Mouse (Mus musculus) limb, embryonic 14.5 days (tissue): ENCODE measurements around the gene Chn2. TPM values are rescaled to one million over a fixed set of nuclear protein-coding genes. Genes with fewer than 3 reads are reported as not detected.

ENCODE experiments used
- ATAC-seq: fragments of 200-750 bp; cut with Nextera tagmentation; 2 replicates; pipeline ENCODE4 v1.8.0; 2017; ENCODE audit warnings: low read depth, moderate number of reproducible peaks, moderate TSS enrichment; ENCODE audit not compliant: low FRiP score
- DNase-seq: peaks from one replicate; pipeline ENCODE4 v3.0.0-alpha.2; 2015; ENCODE audit warnings: low spot score
- H3K27ac ChIP-seq: fragments of 300-500 bp; sonication (generic); replicated peaks from 2 replicates; pipeline ENCODE4 v1.5.1; 2014; ENCODE audit warnings: low read depth, mild to moderate bottlenecking, low read length, moderate library complexity, mixed read lengths
- H3K27me3 ChIP-seq: fragments of 300-500 bp; sonication (generic); 2 replicates; pipeline ENCODE4 v1.6.1; 2014; ENCODE audit warnings: low read length, mixed read lengths; ENCODE audit not compliant: control insufficient read depth, insufficient read depth
- H3K36me3 ChIP-seq: fragments of 300-500 bp; sonication (generic); 2 replicates; pipeline ENCODE4 v1.6.1; 2014; ENCODE audit warnings: mild to moderate bottlenecking, low read length, moderate library complexity, mixed read lengths; ENCODE audit not compliant: control insufficient read depth, insufficient read depth
- H3K4me1 ChIP-seq: fragments of 300-500 bp; sonication (generic); 2 replicates; pipeline ENCODE4 v1.6.1; 2014; ENCODE audit warnings: antibody characterized with exemption, low read length, mixed read lengths; ENCODE audit not compliant: control insufficient read depth, insufficient read depth
- H3K4me2 ChIP-seq: fragments of 300-500 bp; sonication (generic); replicated peaks from 2 replicates; pipeline ENCODE4 v1.6.1; 2014; ENCODE audit warnings: low read depth, mild to moderate bottlenecking, low read length, moderate library complexity; ENCODE audit not compliant: severe bottlenecking
- H3K4me3 ChIP-seq: fragments of 300-500 bp; sonication (generic); replicated peaks from 2 replicates; pipeline ENCODE4 v1.5.1; 2014; ENCODE audit warnings: low read length
- H3K9ac ChIP-seq: fragments of 300-500 bp; sonication (generic); 2 replicates; pipeline ENCODE4 v1.6.1; 2014; ENCODE audit warnings: mild to moderate bottlenecking, low read depth, low read length, moderate library complexity; ENCODE audit not compliant: severe bottlenecking
- H3K9me3 ChIP-seq: fragments of 300-500 bp; sonication (generic); 2 replicates; pipeline ENCODE4 v1.6.1; 2016; ENCODE audit warnings: low read length; ENCODE audit not compliant: control insufficient read depth
- POLR2A ChIP-seq: fragments of 200-500 bp; IDR thresholded peaks from 2 replicates; pipeline ENCODE4 v1.8.0; 2012; ENCODE audit warnings: inconsistent platforms, mild to moderate bottlenecking, moderate library complexity, borderline replicate concordance; ENCODE audit not compliant: insufficient read depth, insufficient read length; ENCODE audit errors: extremely low read depth
- WGBS: fragments of 180-500 bp; shearing (Covaris S2); extraction: QIAGEN DNeasy Blood & Tissue Kit; methylation state at CpG from one replicate; pipeline ENCODE4 v1.1.7; 2014; 5-methylcytosine and 5-hydroxymethylcytosine counted together
- polyA plus RNA-seq, 2 experiments: library from polyadenylated mRNA; depleted of rRNA in 1 of 2; stranded (reverse) in 1 of 2; unstranded in 1 of 2; fragments of >200 nt; fragmentation: Nextera tagmentation in 1 of 2; extraction: Ambion mirVana in 1 of 2; gene quantifications; 2 replicates each; pipeline versions ENCODE4 v1.2.1 to v1.2.3; 2012 to 2014

Gene Chn2
- polyA plus RNA-seq, 2 experiments = 11.5 to 14.3 TPM

GRCm38 (mm10) chr6:54133231-54133630, 93.9 kb downstream of the Chn2 start:
- Histone ChIP-seq H3K4me2 (no peak overlapping the region), H3K4me3 (no peak overlapping the region), H3K4me1 (no peaks in the 10 kb centered on the region; the same call in 1 of the 2 replicates), H3K27me3 (no peaks in the 10 kb centered on the region), H3K9me3 (no peaks in the 10 kb centered on the region), H3K27ac (no peak overlapping the region), H3K9ac (no peak overlapping the region), H3K36me3 (no peaks in the 10 kb centered on the region)
- no peak for TF ChIP-seq POLR2A
- DNase-seq (no peak), ATAC-seq (no peak)
- WGBS = 80% methylated on average over 5 of the region's 5 CpGs

- no peak for DNase-seq
- Histone ChIP-seq H3K27me3 (no peaks in the 10 kb centered on the region), H3K4me1 (no peaks in the 10 kb centered on the region), H3K4me2 (no peak overlapping the region), H3K9ac (no peak overlapping the region), H3K36me3 (no peaks in the 10 kb centered on the region), H3K4me3 (no peak overlapping the region), H3K27ac (no peak overlapping the region), H3K9me3 (no peaks in the 10 kb centered on the region)
- TF ChIP-seq POLR2A = no peak
- WGBS = 87% methylated on average over 9 of the region's 9 CpGs
- no peak for ATAC-seq
Measured at GRCm38 (mm10) chr6:54138157-54138556, 98.8 kb downstream of the Chn2 start.

GRCm38 (mm10) chr6:54140488-54140887, 101.1 kb downstream of the Chn2 start:
- no peak overlapping the region for H3K27ac ChIP-seq
- ATAC-seq = no peak

DNA sequence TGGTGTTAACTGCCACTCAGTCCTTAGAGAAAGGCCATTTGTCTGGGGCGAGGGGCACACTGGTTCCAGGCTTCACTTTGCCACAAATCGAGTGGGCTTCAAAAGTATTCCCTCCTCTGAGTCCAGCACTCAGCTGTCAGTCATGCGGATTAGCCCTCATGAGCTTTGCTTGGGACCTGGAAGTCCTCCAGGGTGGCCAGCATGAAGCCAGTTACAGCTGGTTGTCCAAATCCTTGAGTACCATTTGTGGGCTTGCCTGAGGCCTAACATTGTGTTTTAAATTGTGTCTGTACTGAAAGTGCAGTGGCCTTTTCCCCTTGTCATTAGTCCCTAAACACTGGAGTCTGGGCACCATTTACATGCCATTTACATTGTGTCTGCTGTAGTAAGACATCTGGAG, 101.8 kb downstream of the Chn2 start:
- H3K9me3 ChIP-seq = no peaks in the 10 kb centered on the region
- TF ChIP-seq POLR2A = no peak
- no peak overlapping the region for H3K4me2 ChIP-seq
- no peak overlapping the region for H3K9ac ChIP-seq
- H3K4me1 ChIP-seq = no peaks in the 10 kb centered on the region
- ATAC-seq (no peak), DNase-seq (no peak)
- 46% methylated on average over 3 of the region's 3 CpGs for WGBS
- no peaks in the 10 kb centered on the region for H3K27me3 ChIP-seq
- H3K36me3 ChIP-seq = no peaks in the 10 kb centered on the region
- no peak overlapping the region for H3K4me3 ChIP-seq
- no peak overlapping the region for H3K27ac ChIP-seq

More at GRCm38 (mm10) chr6:54140488-54140887, 101.1 kb downstream of the Chn2 start:
- no peak overlapping the region for H3K4me3 ChIP-seq
- no peak overlapping the region for H3K9ac ChIP-seq
- 82% methylated on average over 4 of the region's 4 CpGs for WGBS
- no peak for DNase-seq
- no peak for TF ChIP-seq POLR2A
- no peaks in the 10 kb centered on the region for H3K36me3 ChIP-seq
- H3K4me2 ChIP-seq = no peak overlapping the region
- no peaks in the 10 kb centered on the region for H3K4me1 ChIP-seq
- no peaks in the 10 kb centered on the region for H3K27me3 ChIP-seq
- H3K9me3 ChIP-seq = no peaks in the 10 kb centered on the region

- Histone ChIP-seq H3K4me2 (no peak overlapping the region), H3K9ac (no peak overlapping the region), H3K27me3 (no peaks in the 10 kb centered on the region), H3K36me3 (no peaks in the 10 kb centered on the region), H3K4me1 (no peaks in the 10 kb centered on the region), H3K27ac (no peak overlapping the region), H3K9me3 (no peaks in the 10 kb centered on the region), H3K4me3 (no peak overlapping the region)
- no peak for TF ChIP-seq POLR2A
- DNase-seq (no peak), ATAC-seq (no peak)
- WGBS = 63% methylated on average over 11 of the region's 11 CpGs
Measured at GRCm38 (mm10) chr6:54142848-54143651, 103.7 kb downstream of the Chn2 start.
